Mouse (Mus musculus): Measurements from ENCODE around the gene Ggnbp2. TPM values are rescaled to one million over a fixed set of nuclear protein-coding genes. Genes with fewer than 3 reads are reported as not detected.

Gene Ggnbp2
- polyA plus RNA-seq, 1 experiment from 2014 or later: 56.4 TPM

GRCm38 (mm10) chr11:84873042-84873833 lies 2.6 kb upstream of the Ggnbp2 start:
- Histone ChIP-seq H3K9ac (ENCODE audit: low read depth, low read length) (no peak overlapping the region), H3K27ac (no peak overlapping the region), H3K9me3 (replicated peaks; ENCODE audit: low read length) (no peaks in the 10 kb centered on the region), H3K27me3 (ENCODE audit: insufficient read depth, low read length) (no peaks in the 10 kb centered on the region), H3K4me3 (replicated peaks; ENCODE audit: low read depth, low read length) (no peak overlapping the region), H3K4me1 (replicated peaks; ENCODE audit: insufficient read depth, low read length) (peaks cover 3% of the 10 kb centered on the region; the same call in 1 of the 2 replicates), H3K4me2 (ENCODE audit: low read length) (no peak overlapping the region), H3K36me3 (ENCODE audit: insufficient read depth, low read length) (peaks cover 3% of the 10 kb centered on the region; the same call in 1 of the 2 replicates)
- no peak for ATAC-seq (replicated peaks; ENCODE audit: low FRiP score, low read depth)
- DNase-seq (ENCODE audit: low spot score): no peak
- 76% methylated on average over 1 of the region's 1 CpGs for WGBS
- TF ChIP-seq CTCF (IDR thresholded peaks at IDR 0.05; ENCODE audit: low read depth): no peak

GRCm38 (mm10) chr11:84871548-84872069 lies 992 bp upstream of the Ggnbp2 start:
- TF ChIP-seq CTCF (IDR thresholded peaks at IDR 0.05; ENCODE audit: low read depth): no peak
- no peak for ATAC-seq (replicated peaks; ENCODE audit: low FRiP score, low read depth)
- Histone ChIP-seq H3K9me3 (replicated peaks; ENCODE audit: low read length) (no peaks in the 10 kb centered on the region), H3K4me1 (replicated peaks; ENCODE audit: insufficient read depth, low read length) (peaks cover 10% of the 10 kb centered on the region; the same call in 1 of the 2 replicates), H3K27ac (peak overlapping the region; percentile 100), H3K36me3 (ENCODE audit: insufficient read depth, low read length) (peaks cover 3% of the 10 kb centered on the region; the same call in 1 of the 2 replicates), H3K27me3 (ENCODE audit: insufficient read depth, low read length) (no peaks in the 10 kb centered on the region), H3K4me2 (ENCODE audit: low read length) (peak overlapping the region; percentile 71), H3K4me3 (replicated peaks; ENCODE audit: low read depth, low read length) (peak overlapping the region; percentile 85), H3K9ac (ENCODE audit: low read depth, low read length) (peak overlapping the region; percentile 97)
- 65% methylated on average over 4 of the region's 4 CpGs for WGBS
- DNase-seq (ENCODE audit: low spot score): no peak

- peak; percentile 71 for DNase-seq (ENCODE audit: low spot score)
- no peaks in the 10 kb centered on the region for H3K36me3 ChIP-seq (ENCODE audit: insufficient read depth, low read length)
- ATAC-seq (replicated peaks; ENCODE audit: low FRiP score, low read depth): peak; percentile 64
Observed at GRCm38 (mm10) chr11:84871046-84871445, 429 bp upstream of the Ggnbp2 start.

GRCm38 (mm10) chr11:84869537-84870232 lies 932 bp downstream of the Ggnbp2 start:
- peak overlapping the region; percentile 93 for H3K27ac ChIP-seq
- ATAC-seq (replicated peaks; ENCODE audit: low FRiP score, low read depth) (peak; percentile 79), DNase-seq (ENCODE audit: low spot score) (peak; percentile 97)
- H3K36me3 ChIP-seq (ENCODE audit: insufficient read depth, low read length): no peaks in the 10 kb centered on the region
- WGBS: 2% methylated on average over 44 of the region's 61 CpGs
- peak overlapping the region; percentile 85 for H3K4me2 ChIP-seq (ENCODE audit: low read length)
- peak overlapping the region; percentile 92 for H3K9ac ChIP-seq (ENCODE audit: low read depth, low read length)
- no peak for TF ChIP-seq CTCF (IDR thresholded peaks at IDR 0.05; ENCODE audit: low read depth)
- H3K9me3 ChIP-seq (replicated peaks; ENCODE audit: low read length): no peaks in the 10 kb centered on the region
- peak overlapping the region; percentile 85 for H3K4me3 ChIP-seq (replicated peaks; ENCODE audit: low read depth, low read length)
- H3K4me1 ChIP-seq (replicated peaks; ENCODE audit: insufficient read depth, low read length): peaks cover 10% of the 10 kb centered on the region; the same call in 1 of the 2 replicates
- no peaks in the 10 kb centered on the region for H3K27me3 ChIP-seq (ENCODE audit: insufficient read depth, low read length)

More at GRCm38 (mm10) chr11:84871046-84871445, 429 bp upstream of the Ggnbp2 start:
- Histone ChIP-seq H3K9ac (ENCODE audit: low read depth, low read length) (peak overlapping the region; percentile 97), H3K9me3 (replicated peaks; ENCODE audit: low read length) (no peaks in the 10 kb centered on the region), H3K4me3 (replicated peaks; ENCODE audit: low read depth, low read length) (peak overlapping the region; percentile 85), H3K27me3 (ENCODE audit: insufficient read depth, low read length) (no peaks in the 10 kb centered on the region), H3K4me2 (ENCODE audit: low read length) (peak overlapping the region; percentile 71), H3K27ac (peak overlapping the region; percentile 100), H3K4me1 (replicated peaks; ENCODE audit: insufficient read depth, low read length) (peaks cover 10% of the 10 kb centered on the region; the same call in 1 of the 2 replicates)
- no peak for TF ChIP-seq CTCF (IDR thresholded peaks at IDR 0.05; ENCODE audit: low read depth)
- WGBS: 0% methylated on average over 10 of the region's 10 CpGs

GRCm38 (mm10) chr11:84868786-84869259 lies 1.8 kb downstream of the Ggnbp2 start:
- Histone ChIP-seq H3K27ac (peak overlapping the region; percentile 93), H3K4me2 (ENCODE audit: low read length) (peak overlapping the region; percentile 85), H3K36me3 (ENCODE audit: insufficient read depth, low read length) (no peaks in the 10 kb centered on the region), H3K9me3 (replicated peaks; ENCODE audit: low read length) (no peaks in the 10 kb centered on the region), H3K27me3 (ENCODE audit: insufficient read depth, low read length) (no peaks in the 10 kb centered on the region), H3K4me1 (replicated peaks; ENCODE audit: insufficient read depth, low read length) (peaks cover 10% of the 10 kb centered on the region; the same call in 1 of the 2 replicates), H3K9ac (ENCODE audit: low read depth, low read length) (peak overlapping the region; percentile 92), H3K4me3 (replicated peaks; ENCODE audit: low read depth, low read length) (peak overlapping the region; percentile 85)
- ATAC-seq (replicated peaks; ENCODE audit: low FRiP score, low read depth) (no peak), DNase-seq (ENCODE audit: low spot score) (peak; percentile 20)
- 4% methylated on average over 7 of the region's 7 CpGs for WGBS
- no peak for TF ChIP-seq CTCF (IDR thresholded peaks at IDR 0.05; ENCODE audit: low read depth)

- no peak overlapping the region for H3K4me2 ChIP-seq (ENCODE audit: low read length)
- no peaks in the 10 kb centered on the region for H3K36me3 ChIP-seq (ENCODE audit: insufficient read depth, low read length)
- H3K4me3 ChIP-seq (replicated peaks; ENCODE audit: low read depth, low read length): no peak overlapping the region
- no peak overlapping the region for H3K27ac ChIP-seq
- H3K9me3 ChIP-seq (replicated peaks; ENCODE audit: low read length): no peaks in the 10 kb centered on the region
- TF ChIP-seq CTCF (IDR thresholded peaks at IDR 0.05; ENCODE audit: low read depth): no peak
- H3K4me1 ChIP-seq (replicated peaks; ENCODE audit: insufficient read depth, low read length): peaks cover 10% of the 10 kb centered on the region; the same call in 1 of the 2 replicates
- 80% methylated on average over 2 of the region's 2 CpGs for WGBS
- no peaks in the 10 kb centered on the region for H3K27me3 ChIP-seq (ENCODE audit: insufficient read depth, low read length)
- no peak for DNase-seq (ENCODE audit: low spot score)
- no peak overlapping the region for H3K9ac ChIP-seq (ENCODE audit: low read depth, low read length)
- ATAC-seq (replicated peaks; ENCODE audit: low FRiP score, low read depth): no peak
Observed at GRCm38 (mm10) chr11:84867586-84867985, 3.0 kb downstream of the Ggnbp2 start.
